In genomic region chr6:100978727-100979460, GRCm38 (mm10) we compare ENCODE assay signal across 13 mouse cellular contexts.
"Had no signal": no experiment of that assay in that cellular context is flagged by ENCODE, and none has a peak within 500 bp of the region (broad histone marks: within the 10 kb centered on the region; RNA-seq: fewer than 3 reads in every experiment).

No protein-coding gene starts in this region.

- H3K4me3 ChIP-seq: midbrain, embryonic 12.5 days; neural tube, embryonic 12.5 days; stomach, embryonic 15.5 days had no signal

- H3K36me3 ChIP-seq: midbrain, embryonic 12.5 days; neural tube, embryonic 12.5 days; stomach, embryonic 15.5 days had no signal

- H3K9me3 ChIP-seq: midbrain, embryonic 12.5 days; neural tube, embryonic 12.5 days; stomach, embryonic 15.5 days had no signal

- H3K27ac ChIP-seq: liver, embryonic 14.5 days; neural tube, embryonic 12.5 days; stomach, embryonic 15.5 days; stomach, postnatal 0 days had no signal

- H3K27me3 ChIP-seq: midbrain, embryonic 12.5 days; neural tube, embryonic 12.5 days; stomach, embryonic 15.5 days had no signal

- DNase-seq: lung, adult 18-20 months; lung, embryonic 14.5 days; lung, postnatal 10 days; lung, postnatal 4 days; right cerebral cortex, postnatal 14 days; thymus, adult 2 months; thymus, postnatal 25 days; thymus, postnatal 4 days had no signal

- H3K9ac ChIP-seq: liver, embryonic 14.5 days; lung, embryonic 14.5 days; midbrain, embryonic 12.5 days; neural tube, embryonic 12.5 days; stomach, embryonic 15.5 days had no signal

- H3K4me2 ChIP-seq: lung, embryonic 14.5 days; midbrain, embryonic 12.5 days; neural tube, embryonic 12.5 days; stomach, embryonic 15.5 days had no signal
